Mouse (Mus musculus) heart, embryonic 14.5 days (tissue): ENCODE measurements around the gene Cacna1a. TPM values are rescaled to one million over a fixed set of nuclear protein-coding genes. Genes with fewer than 3 reads are reported as not detected.

Experiments
- ATAC-seq: fragments of 200-750 bp; cut with Nextera tagmentation; 2 replicates; pipeline ENCODE4 v1.8.0; 2017; ENCODE audit warnings: low read depth, moderate TSS enrichment; ENCODE audit not compliant: insufficient number of reproducible peaks, insufficient read depth, low FRiP score
- H3K27ac ChIP-seq, 2 experiments: fragments of 200-500 bp in 1 of 2; fragments of 300-500 bp in 1 of 2; sonication (generic) in 1 of 2; replicated peaks in 1 of 2; 2 replicates each; pipeline ENCODE4 v1.5.1; 2012 to 2014; ENCODE audit warnings: low read depth in 2 of 2, low read length in 2 of 2, control low read depth in 1 of 2, mild to moderate bottlenecking in 1 of 2, mixed read lengths in 1 of 2; ENCODE audit not compliant: control insufficient read depth in 1 of 2, insufficient read depth in 1 of 2
- H3K27me3 ChIP-seq: fragments of 300-500 bp; sonication (generic); 2 replicates; pipeline ENCODE4 v1.6.1; 2014; ENCODE audit warnings: mild to moderate bottlenecking, low read length, control low read depth; ENCODE audit not compliant: control insufficient read depth, insufficient read depth
- H3K36me3 ChIP-seq: fragments of 300-500 bp; sonication (generic); 2 replicates; pipeline ENCODE4 v1.6.1; 2014; ENCODE audit warnings: mild to moderate bottlenecking, control low read depth, low read length, mixed read lengths; ENCODE audit not compliant: control insufficient read depth, insufficient read depth
- H3K4me1 ChIP-seq, 2 experiments: fragments of 200-500 bp in 1 of 2; fragments of 300-500 bp in 1 of 2; sonication (generic) in 1 of 2; 2 replicates each; pipeline ENCODE4 v1.6.1; 2012 to 2014; ENCODE audit warnings: low read length in 2 of 2, control low read depth in 1 of 2, mixed read lengths in 1 of 2; ENCODE audit not compliant: control insufficient read depth in 2 of 2, insufficient read depth in 2 of 2
- H3K4me2 ChIP-seq: fragments of 300-500 bp; sonication (generic); 2 replicates; pipeline ENCODE4 v1.6.1; 2014; ENCODE audit warnings: mild to moderate bottlenecking, low read length
- H3K4me3 ChIP-seq, 2 experiments: fragments of 200-500 bp in 1 of 2; fragments of 300-500 bp in 1 of 2; sonication (generic) in 1 of 2; 2 replicates each; pipeline ENCODE4 v1.5.1; 2012 to 2014; ENCODE audit warnings: low read length in 2 of 2, mild to moderate bottlenecking in 2 of 2, control low read depth in 1 of 2, low read depth in 1 of 2, moderate library complexity in 1 of 2; ENCODE audit not compliant: control insufficient read depth in 1 of 2, insufficient read depth in 1 of 2
- H3K9ac ChIP-seq: fragments of 300-500 bp; sonication (generic); 2 replicates; pipeline ENCODE4 v1.6.1; 2014; ENCODE audit warnings: mild to moderate bottlenecking, low read length
- H3K9me3 ChIP-seq: fragments of 300-500 bp; sonication (generic); 2 replicates; pipeline ENCODE4 v1.6.1; 2016; ENCODE audit warnings: low read length, control low read depth; ENCODE audit not compliant: control insufficient read depth
- WGBS: fragments of 180-500 bp; shearing (Covaris S2); extraction: QIAGEN DNeasy Blood & Tissue Kit; methylation state at CpG from one replicate; pipeline ENCODE4 v1.1.7; 2014; 5-methylcytosine and 5-hydroxymethylcytosine counted together
- polyA plus RNA-seq: library from polyadenylated mRNA; unstranded; fragments of >200 nt; fragmentation: Nextera tagmentation; extraction: Ambion mirVana; gene quantifications from 2 replicates; pipeline ENCODE4 v1.2.1, GENCODE M21; 2014

Cacna1a gene
- polyA plus RNA-seq, result 8.4 and 9.7 TPM in 2 replicates

DNA sequence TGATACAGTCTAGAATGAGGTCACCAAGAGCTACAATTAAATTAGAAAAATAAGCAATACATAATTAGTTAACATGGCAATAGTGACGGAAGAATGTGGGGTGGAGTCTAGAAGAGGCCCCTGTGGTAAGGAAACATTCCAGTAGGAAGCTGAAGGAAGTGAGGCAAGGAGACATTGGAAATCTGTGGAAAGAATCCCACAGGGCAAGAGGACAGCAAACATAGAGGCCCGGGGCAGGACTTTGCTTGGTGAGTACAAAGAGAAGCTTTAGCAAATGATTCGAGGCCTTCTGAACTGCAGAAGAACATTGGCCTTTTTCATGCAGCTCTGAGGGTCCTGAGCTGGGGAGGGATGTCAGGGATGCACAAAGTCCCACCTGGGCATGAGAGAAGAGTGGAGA lies at the start of gene Cacna1a:
Gene Cacna1a (plus strand): TSS at position 166 of the 400 bp plus-strand sequence.
- 55% methylated on average over 3 of the region's 3 CpGs for WGBS
- H3K27ac ChIP-seq, result peak within 1 kb of the TSS; percentile 31 to 34; a peak in 2 of 4 replicates

DNA sequence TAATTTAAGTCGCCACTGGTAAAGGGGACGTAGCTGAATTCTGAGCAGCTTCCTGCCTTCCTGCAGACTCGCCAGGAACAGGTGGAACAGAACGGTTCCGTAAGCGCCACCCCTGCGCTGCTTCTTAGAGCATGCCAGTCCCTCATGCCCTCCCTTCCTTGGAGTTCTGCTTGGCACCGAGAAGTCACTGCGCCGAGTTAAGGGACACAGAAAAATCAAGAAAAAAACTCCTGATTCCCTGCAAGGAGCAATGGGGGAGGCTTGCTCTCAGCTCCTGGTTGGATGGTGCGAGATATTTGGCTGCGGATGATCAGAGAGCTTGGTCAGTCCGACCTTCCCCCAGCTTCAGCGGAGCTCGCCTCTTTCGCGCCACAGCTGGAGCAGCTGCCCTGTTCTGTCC lies 49.7 kb upstream of the Cacna1a start:
- H3K9me3 ChIP-seq, result no peaks in the 10 kb centered on the region
- H3K4me3 ChIP-seq, result no peak overlapping the region
- WGBS, result 25% methylated on average over 17 of the region's 17 CpGs
- H3K9ac ChIP-seq, result no peak overlapping the region
- H3K27ac ChIP-seq, result no peak overlapping the region
- no peak overlapping the region for H3K4me2 ChIP-seq
- no peak for ATAC-seq
- no peaks in the 10 kb centered on the region for H3K36me3 ChIP-seq
- peaks cover 34% of the 10 kb centered on the region for H3K27me3 ChIP-seq
- no peaks in the 10 kb centered on the region; a peak in 1 of 4 replicates for H3K4me1 ChIP-seq

More for the DNA sequence above, at the start of gene Cacna1a:
- ATAC-seq, result 0 out of 2 replicates have a peak, but pooled peaks have one; percentile 6
- Histone ChIP-seq H3K4me1 (peaks cover 7 to 8% of the 10 kb centered on the region in 2 experiments), H3K36me3 (no peaks in the 10 kb centered on the region), H3K9me3 (no peaks in the 10 kb centered on the region), H3K4me2 (peak within 1 kb of the TSS; percentile 24; the same call in 1 of the 2 replicates), H3K4me3 (no peak within 1 kb of the TSS), H3K27me3 (no peaks in the 10 kb centered on the region), H3K9ac (no peak within 1 kb of the TSS)

DNA sequence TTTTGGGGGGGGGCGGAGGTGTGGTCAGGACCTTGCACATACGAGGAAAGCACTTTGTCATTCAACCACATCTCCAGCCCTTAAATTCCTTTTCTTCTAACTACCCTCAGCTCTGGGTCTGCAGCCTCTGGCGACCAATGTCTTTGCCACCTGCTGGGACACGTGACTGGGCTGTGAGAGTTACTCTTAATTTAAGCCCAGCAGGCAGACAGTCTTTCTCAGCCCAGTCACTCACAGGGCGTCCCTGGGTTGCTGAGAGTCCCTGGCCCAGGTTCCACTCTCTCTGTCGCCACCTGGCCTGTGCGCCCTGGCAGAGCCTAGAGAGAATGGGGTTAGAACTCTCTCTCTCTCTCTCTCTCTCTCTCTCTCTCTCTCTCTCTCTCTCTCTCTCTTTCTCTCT lies 48.9 kb upstream of the Cacna1a start:
- Histone ChIP-seq H3K9ac (no peak overlapping the region), H3K9me3 (no peaks in the 10 kb centered on the region), H3K27me3 (peaks cover 34% of the 10 kb centered on the region), H3K4me2 (no peak overlapping the region), H3K4me1 (no peaks in the 10 kb centered on the region; a peak in 1 of 4 replicates), H3K4me3 (no peak overlapping the region), H3K27ac (no peak overlapping the region), H3K36me3 (no peaks in the 10 kb centered on the region)
- ATAC-seq, result no peak
- 8% methylated on average over 7 of the region's 7 CpGs for WGBS

DNA sequence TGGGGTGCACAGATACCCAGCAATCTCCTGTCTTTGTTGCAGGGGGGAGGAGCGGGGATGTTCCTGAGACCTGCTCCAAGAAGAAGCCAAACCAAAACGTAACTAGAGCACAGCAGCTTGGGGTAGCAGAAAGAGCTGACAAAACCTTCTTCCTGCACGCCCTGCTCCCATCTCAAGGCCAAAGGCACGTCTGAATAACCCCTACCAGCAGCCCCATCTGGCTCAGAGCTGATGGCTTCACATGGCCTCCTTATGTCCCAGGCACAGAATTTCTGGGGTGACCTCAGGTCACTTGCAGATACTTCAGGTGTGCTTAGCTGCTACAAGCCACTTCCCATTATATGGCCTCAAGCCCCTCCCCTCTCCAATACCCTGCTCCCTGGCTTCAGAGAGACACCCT lies 48.4 kb upstream of the Cacna1a start:
- no peaks in the 10 kb centered on the region for H3K36me3 ChIP-seq
- no peaks in the 10 kb centered on the region; a peak in 1 of 4 replicates for H3K4me1 ChIP-seq
- H3K27me3 ChIP-seq, result peaks cover 34% of the 10 kb centered on the region
- H3K4me2 ChIP-seq, result no peak overlapping the region
- no peaks in the 10 kb centered on the region for H3K9me3 ChIP-seq
- H3K4me3 ChIP-seq, result no peak overlapping the region
- 50% methylated on average over 4 of the region's 4 CpGs for WGBS
- ATAC-seq, result no peak
- no peak overlapping the region for H3K9ac ChIP-seq
- no peak overlapping the region for H3K27ac ChIP-seq

DNA sequence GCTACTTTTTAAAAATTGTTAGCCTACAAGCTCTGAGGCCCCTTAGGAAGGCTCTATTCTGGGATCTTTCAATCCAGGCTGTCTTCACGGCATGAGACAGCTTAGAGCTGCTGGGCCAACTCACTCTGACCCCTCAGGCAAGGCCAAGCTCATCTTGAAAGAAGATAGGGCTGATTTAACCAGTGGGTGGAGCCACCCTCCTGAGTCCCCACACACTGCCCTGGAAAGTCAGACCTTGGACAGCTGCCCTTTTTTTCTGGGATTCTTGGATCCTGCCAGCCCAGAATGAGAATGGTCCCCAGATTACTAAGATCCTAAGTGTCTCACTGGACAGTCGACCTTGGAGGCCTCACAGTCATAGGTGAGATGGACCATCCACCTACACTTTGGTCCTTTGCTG lies 47.6 kb upstream of the Cacna1a start:
- H3K27ac ChIP-seq, result no peak overlapping the region
- H3K4me2 ChIP-seq, result no peak overlapping the region
- no peaks in the 10 kb centered on the region for H3K36me3 ChIP-seq
- no peak overlapping the region for H3K9ac ChIP-seq
- H3K9me3 ChIP-seq, result no peaks in the 10 kb centered on the region
- H3K4me1 ChIP-seq, result no peaks in the 10 kb centered on the region; a peak in 1 of 4 replicates
- no peak overlapping the region for H3K4me3 ChIP-seq
- whole genome bisulfite sequencing, result 4% methylated on average over 2 of the region's 2 CpGs
- peaks cover 34% of the 10 kb centered on the region for H3K27me3 ChIP-seq
- no peak for ATAC-seq

DNA sequence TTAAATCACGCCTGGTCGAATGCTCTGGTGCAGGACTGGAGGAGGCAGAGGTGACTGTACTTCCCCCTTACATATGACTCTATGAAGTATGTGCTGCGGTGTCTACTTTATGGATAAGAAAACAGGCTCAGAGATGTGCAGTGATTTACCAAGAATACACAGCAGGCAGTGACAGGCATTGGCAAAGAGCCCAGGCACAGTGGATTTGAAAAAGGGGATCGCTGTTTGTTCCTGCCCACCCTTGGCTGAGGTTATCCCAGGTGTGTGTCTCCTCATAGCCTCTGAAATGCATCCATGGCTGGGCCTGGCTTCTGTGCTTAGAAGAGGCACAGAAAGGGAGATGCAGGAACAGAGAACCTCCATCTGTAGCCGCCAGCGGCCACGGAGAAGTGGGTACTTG lies 42.7 kb upstream of the Cacna1a start:
- ATAC-seq, result no peak
- Histone ChIP-seq H3K4me1 (no peaks in the 10 kb centered on the region), H3K9ac (no peak overlapping the region), H3K9me3 (no peaks in the 10 kb centered on the region), H3K4me3 (no peak overlapping the region), H3K36me3 (no peaks in the 10 kb centered on the region), H3K4me2 (no peak overlapping the region), H3K27me3 (0 out of 2 replicates have a peak, but pooled peaks cover 5% of the 10 kb centered on the region), H3K27ac (no peak overlapping the region)
- WGBS, result 60% methylated on average over 7 of the region's 7 CpGs

DNA sequence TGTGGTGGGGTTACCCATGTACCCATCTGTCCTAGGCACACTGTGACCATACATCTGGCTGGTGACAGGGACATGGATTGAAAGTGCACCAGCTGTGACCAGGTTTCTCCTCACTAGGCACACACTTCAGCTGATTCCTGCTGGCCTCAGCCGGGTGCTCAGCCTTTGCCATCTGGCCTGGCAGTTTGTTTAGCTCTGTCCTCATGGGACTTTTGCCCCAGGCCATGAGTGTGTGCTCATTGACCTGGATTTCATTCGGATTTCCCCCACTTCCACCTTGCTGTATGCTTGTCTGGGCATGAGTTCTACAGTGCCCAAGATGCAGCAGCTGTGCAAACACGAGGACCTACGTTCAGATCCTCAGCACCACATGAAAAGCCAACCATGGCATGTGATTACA lies 41.8 kb upstream of the Cacna1a start:
- no peaks in the 10 kb centered on the region for H3K9me3 ChIP-seq
- H3K27ac ChIP-seq, result no peak overlapping the region
- H3K4me1 ChIP-seq, result no peaks in the 10 kb centered on the region
- ATAC-seq, result no peak
- 0 out of 2 replicates have a peak, but pooled peaks cover 7% of the 10 kb centered on the region for H3K27me3 ChIP-seq
- no peak overlapping the region for H3K4me2 ChIP-seq
- H3K36me3 ChIP-seq, result no peaks in the 10 kb centered on the region
- WGBS, result 63% methylated on average over 4 of the region's 4 CpGs
- H3K4me3 ChIP-seq, result no peak overlapping the region
- no peak overlapping the region for H3K9ac ChIP-seq

DNA sequence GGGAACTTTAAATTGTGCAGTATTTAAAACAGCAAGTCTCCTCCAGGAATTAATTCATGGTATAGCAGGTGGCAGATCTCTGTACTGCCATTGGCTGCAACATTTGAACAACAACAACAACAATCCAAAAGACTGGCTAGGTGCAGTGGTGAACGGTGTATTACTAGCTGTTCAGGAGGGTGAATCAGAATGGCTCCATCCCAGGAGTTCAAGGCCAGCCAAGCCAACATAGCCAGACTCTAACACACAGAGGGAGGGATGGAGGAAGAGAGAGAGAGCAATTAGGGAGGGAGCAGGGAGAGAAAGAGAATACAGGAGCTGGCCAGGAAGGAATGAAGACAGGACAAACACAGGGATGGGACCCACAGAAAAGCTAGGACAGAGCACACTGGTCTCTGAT lies 38.7 kb upstream of the Cacna1a start:
- H3K9ac ChIP-seq, result no peak overlapping the region
- H3K27me3 ChIP-seq, result 0 out of 2 replicates have a peak, but pooled peaks cover 7% of the 10 kb centered on the region
- no peaks in the 10 kb centered on the region for H3K36me3 ChIP-seq
- H3K4me1 ChIP-seq, result no peaks in the 10 kb centered on the region
- no peaks in the 10 kb centered on the region for H3K9me3 ChIP-seq
- H3K4me2 ChIP-seq, result no peak overlapping the region
- no peak for ATAC-seq
- WGBS, result 70% methylated on average over 1 of the region's 1 CpGs
- no peak overlapping the region for H3K4me3 ChIP-seq
- H3K27ac ChIP-seq, result no peak overlapping the region
